Mouse (Mus musculus) bone marrow, adult 2 months (tissue): ENCODE results near the gene Kif5c.

ENCODE experiments used
- CTCF ChIP-seq: fragments of 200-500 bp; IDR thresholded peaks from 2 replicates; pipeline ENCODE4 v1.5.1; 2011; ENCODE audit warnings: low read length, control low read depth; ENCODE audit not compliant: control insufficient read depth, insufficient read depth
- POLR2A ChIP-seq: fragments of 200-500 bp; IDR thresholded peaks from 2 replicates; pipeline ENCODE4 v1.6.1; 2011; ENCODE audit warnings: low read depth, mild to moderate bottlenecking, control low read depth, low read length, borderline replicate concordance; ENCODE audit not compliant: control insufficient read depth

- TF ChIP-seq CTCF = no peak
- no peak for TF ChIP-seq POLR2A
Observed at GRCm38 (mm10) chr2:49570778-49571101, 48.4 kb upstream of the Kif5c start.
